Mouse (Mus musculus) right cerebral cortex, postnatal 10 days (tissue): Measurements from ENCODE around the gene Cldn34c3.
"Not testable (repeated sequence)": the region's sequence is repeated elsewhere in the genome, so short reads cannot be mapped to it uniquely, and the experiment has no call there.

Source experiments
- DNase-seq, 2 experiments: peaks; one replicate each; pipeline ENCODE4 v3.0.0; 2021; ENCODE audit warnings: low spot score in 2 of 2

The Cldn34c3 gene

DNA sequence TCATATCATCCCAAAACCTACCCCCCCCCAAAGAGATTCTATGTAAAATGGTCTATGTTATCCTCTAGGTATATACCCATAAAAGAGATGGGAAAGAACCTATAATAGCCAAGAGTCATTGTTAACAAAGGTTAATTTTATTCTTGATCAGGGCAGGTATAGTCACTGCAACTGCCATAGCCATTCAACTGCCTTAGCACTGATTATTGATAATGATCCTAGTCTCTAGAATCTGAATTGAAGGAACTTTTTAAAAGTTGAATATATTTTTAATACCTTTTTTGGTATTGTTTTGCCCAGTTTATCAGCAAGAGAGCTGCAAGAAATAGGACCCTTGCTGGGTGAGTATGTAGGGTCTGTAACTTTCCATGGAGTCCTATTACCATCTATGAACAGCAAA, at the start of gene Cldn34c3:
Gene Cldn34c3 (plus strand): TSS at position 301 of the 400 bp plus-strand sequence.
- DNase-seq: not testable (repeated sequence)
